Comparison of ENCODE assay signal across 7 mouse cellular contexts in the genomic region with DNA sequence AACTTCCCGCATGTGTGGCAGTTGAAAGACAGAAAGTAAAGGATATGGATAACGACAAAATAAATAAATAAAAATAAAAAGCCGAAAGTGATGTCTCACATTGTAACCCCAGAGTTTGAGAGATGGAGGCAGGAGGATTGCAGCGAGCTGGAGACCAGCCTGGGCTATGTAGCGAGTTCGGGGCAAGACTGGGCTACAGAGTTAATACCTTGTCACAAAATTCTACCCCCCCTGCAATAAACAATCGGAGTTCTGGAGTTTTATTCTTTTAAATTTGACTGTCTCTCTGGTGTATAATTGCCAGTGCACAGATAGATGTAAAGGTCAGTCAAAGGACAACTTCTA. TPM values are rescaled to one million over a fixed set of nuclear protein-coding genes. Genes with fewer than 3 reads are reported as not detected.
DNase-seq lines count a peak whose midpoint lies in the region; ATAC-seq and TF ChIP-seq lines count a peak whose summit lies in the region.

No protein-coding gene starts in this region.

- TF ChIP-seq EP300 in lung, postnatal 0 days (IDR thresholded peaks at IDR 0.05): no peak

- no peak overlapping the region for H3K9ac ChIP-seq in lung, postnatal 0 days (replicated peaks; ENCODE audit: low read depth)
- H3K9ac ChIP-seq in limb, embryonic 12.5 days (replicated peaks): peak overlapping the region; percentile 95
- 0 out of 2 replicates have a peak overlapping the region, but pooled peaks have one; percentile 28 for H3K9ac ChIP-seq in stomach, embryonic 14.5 days (replicated peaks; ENCODE audit: low read depth, low read length)

- peak overlapping the region; percentile 97 for H3K4me3 ChIP-seq in lung, postnatal 0 days (ENCODE audit: low read depth, low read length)
- H3K4me3 ChIP-seq in limb, embryonic 12.5 days (replicated peaks): peak overlapping the region; percentile 95
- peak overlapping the region; percentile 92 for H3K4me3 ChIP-seq in stomach, embryonic 14.5 days (ENCODE audit: low read depth, low read length)

- peak; percentile 6 for ATAC-seq in lung, postnatal 0 days
- ATAC-seq in erythroid progenitor cell, adult 5-6 weeks (replicated peaks; ENCODE audit: low FRiP score, poor library complexity, severe bottlenecking): peak; percentile 44
- peak; percentile 57 for ATAC-seq in limb, embryonic 12.5 days (ENCODE audit: insufficient number of reproducible peaks, insufficient read depth, low FRiP score, low TSS enrichment, low read depth)
- ATAC-seq in stomach, embryonic 14.5 days (ENCODE audit: insufficient number of reproducible peaks, insufficient read depth, low FRiP score, low read depth): peak; percentile 24; the same call in 1 of the 2 replicates
- ATAC-seq in megakaryocyte-erythroid progenitor cell, adult 5-6 weeks (replicated peaks; ENCODE audit: low FRiP score, low TSS enrichment, poor library complexity, severe bottlenecking): no peak

- H3K4me2 ChIP-seq in lung, postnatal 0 days (replicated peaks; ENCODE audit: low read depth, low read length): peak overlapping the region; percentile 66
- peak overlapping the region; percentile 82 for H3K4me2 ChIP-seq in limb, embryonic 12.5 days
- H3K4me2 ChIP-seq in stomach, embryonic 14.5 days (replicated peaks; ENCODE audit: low read depth, low read length): peak overlapping the region; percentile 44

- H3K36me3 ChIP-seq in lung, postnatal 0 days (ENCODE audit: insufficient read depth, low read length): peaks cover 4% of the 10 kb centered on the region; the same call in 1 of the 2 replicates
- peaks cover 25% of the 10 kb centered on the region for H3K36me3 ChIP-seq in limb, embryonic 12.5 days
- H3K36me3 ChIP-seq in stomach, embryonic 14.5 days (ENCODE audit: control insufficient read depth, insufficient read depth, low read length): peaks cover 19% of the 10 kb centered on the region

- no peak for DNase-seq in lung, postnatal 0 days (ENCODE audit: low spot score)
- no peak for DNase-seq in lung, postnatal 4 days
- DNase-seq in left cerebral cortex, adult 11 months (ENCODE audit: low spot score): no peak

- 10% methylated on average over 7 of the region's 7 CpGs for WGBS in lung, postnatal 0 days
- WGBS in limb, embryonic 12.5 days: 23% methylated on average over 7 of the region's 7 CpGs
- 13% methylated on average over 7 of the region's 7 CpGs for WGBS in stomach, embryonic 14.5 days

- H3K27ac ChIP-seq in lung, postnatal 0 days (ENCODE audit: low read length): peak overlapping the region; percentile 97; the same call in 1 of the 2 replicates
- peak overlapping the region; percentile 70 for H3K27ac ChIP-seq in limb, embryonic 12.5 days
- H3K27ac ChIP-seq in stomach, embryonic 14.5 days (ENCODE audit: low read length): no peak overlapping the region

- H3K9me3 ChIP-seq in lung, postnatal 0 days (ENCODE audit: low read length): no peaks in the 10 kb centered on the region
- no peaks in the 10 kb centered on the region for H3K9me3 ChIP-seq in limb, embryonic 12.5 days
- H3K9me3 ChIP-seq in stomach, embryonic 14.5 days (ENCODE audit: control insufficient read depth, low read depth, low read length): no peaks in the 10 kb centered on the region

- H3K27me3 ChIP-seq in lung, postnatal 0 days (replicated peaks; ENCODE audit: insufficient read depth, low read length): no peaks in the 10 kb centered on the region
- no peaks in the 10 kb centered on the region for H3K27me3 ChIP-seq in limb, embryonic 12.5 days
- H3K27me3 ChIP-seq in stomach, embryonic 14.5 days (ENCODE audit: control insufficient read depth, insufficient read depth, low read length): no peaks in the 10 kb centered on the region

- no peaks in the 10 kb centered on the region; the same call in 1 of the 2 replicates for H3K4me1 ChIP-seq in lung, postnatal 0 days (ENCODE audit: insufficient read depth, low read depth, low read length)
- peaks cover 2% of the 10 kb centered on the region; the same call in 1 of the 2 replicates for H3K4me1 ChIP-seq in limb, embryonic 12.5 days (replicated peaks)
- peaks cover 9% of the 10 kb centered on the region; the same call in 1 of the 2 replicates for H3K4me1 ChIP-seq in stomach, embryonic 14.5 days (ENCODE audit: control insufficient read depth, insufficient read depth, low read length)

- no peak for TF ChIP-seq CTCF in lung, postnatal 0 days (IDR thresholded peaks at IDR 0.05)

RNA-seq across cellular contexts. Expression of a gene that starts 0.4 kb away (rescaled TPM):
- 95.5 and 96.2 TPM in 2 replicates for polyA plus RNA-seq in lung, postnatal 0 days (2015; fragmentation: Nextera tagmentation; extraction: Ambion mirVana)
- total RNA-seq in erythroid progenitor cell, adult 5-6 weeks (2015; ENCODE audit: low replicate concordance): 76.0 and 76.3 TPM in 2 replicates
- total RNA-seq in erythroid progenitor cell, adult 5-6 weeks (2017; ENCODE audit: low replicate concordance): 66.6 and 69.7 TPM in 2 replicates
- 128 and 134 TPM in 2 replicates for polyA plus RNA-seq in limb, embryonic 12.5 days (2016; fragmentation: Nextera tagmentation; extraction: Ambion mirVana)
- polyA plus RNA-seq in stomach, embryonic 14.5 days (2014; fragmentation: Nextera tagmentation; extraction: Ambion mirVana): 98.5 and 115 TPM in 2 replicates
- total RNA-seq in megakaryocyte-erythroid progenitor cell, adult 5-6 weeks (2014; fragmentation: Nextera tagmentation): 58.6 and 105 TPM in 2 replicates
- 104 and 158 TPM in 2 replicates for total RNA-seq in megakaryocyte-erythroid progenitor cell, adult 5-6 weeks (2017)

RNA-seq across cellular contexts. Expression of a gene that starts 42.4 kb away (rescaled TPM):
- polyA plus RNA-seq in lung, postnatal 0 days (2015; fragmentation: Nextera tagmentation; extraction: Ambion mirVana): 29.5 and 33.9 TPM in 2 replicates
- total RNA-seq in erythroid progenitor cell, adult 5-6 weeks (2015; ENCODE audit: low replicate concordance): 37.8 and 71.7 TPM in 2 replicates
- total RNA-seq in erythroid progenitor cell, adult 5-6 weeks (2017; ENCODE audit: low replicate concordance): 78.0 and 78.3 TPM in 2 replicates
- 68.6 and 73.3 TPM in 2 replicates for polyA plus RNA-seq in limb, embryonic 12.5 days (2016; fragmentation: Nextera tagmentation; extraction: Ambion mirVana)
- 53.5 and 55.4 TPM in 2 replicates for polyA plus RNA-seq in stomach, embryonic 14.5 days (2014; fragmentation: Nextera tagmentation; extraction: Ambion mirVana)
- 80.5 and 88.1 TPM in 2 replicates for total RNA-seq in megakaryocyte-erythroid progenitor cell, adult 5-6 weeks (2014; fragmentation: Nextera tagmentation)
- total RNA-seq in megakaryocyte-erythroid progenitor cell, adult 5-6 weeks (2017): 98.5 and 126 TPM in 2 replicates

RNA-seq across cellular contexts. Expression of a gene that starts 42.5 kb away (rescaled TPM):
- polyA plus RNA-seq in lung, postnatal 0 days (2015; fragmentation: Nextera tagmentation; extraction: Ambion mirVana): 1.5 and 1.8 TPM in 2 replicates
- not detected in 2 replicates for total RNA-seq in erythroid progenitor cell, adult 5-6 weeks (2015; ENCODE audit: low replicate concordance)
- 1.5 TPM in 1 of 2 replicates, not detected in the other for total RNA-seq in erythroid progenitor cell, adult 5-6 weeks (2017; ENCODE audit: low replicate concordance)
- 1.4 and 1.6 TPM in 2 replicates for polyA plus RNA-seq in limb, embryonic 12.5 days (2016; fragmentation: Nextera tagmentation; extraction: Ambion mirVana)
- 1.1 and 1.5 TPM in 2 replicates for polyA plus RNA-seq in stomach, embryonic 14.5 days (2014; fragmentation: Nextera tagmentation; extraction: Ambion mirVana)
- total RNA-seq in megakaryocyte-erythroid progenitor cell, adult 5-6 weeks (2014; fragmentation: Nextera tagmentation): 2.1 and 5.5 TPM in 2 replicates
- total RNA-seq in megakaryocyte-erythroid progenitor cell, adult 5-6 weeks (2017): 3.4 and 3.5 TPM in 2 replicates
